Mouse (Mus musculus) forebrain, postnatal 0 days (tissue): ENCODE measurements around the gene Hsp90ab1. TPM values are rescaled to one million over a fixed set of nuclear protein-coding genes. Genes with fewer than 3 reads are reported as not detected.
A peak's percentile ranks its signal among the peaks of the same experiment; 100 is the strongest.

Experiments used
- ATAC-seq: fragments of 200-750 bp; cut with Nextera tagmentation; 2 replicates; pipeline ENCODE4 v1.8.0; 2017; ENCODE audit warnings: mild to moderate bottlenecking, moderate library complexity
- DNase-seq: peaks from one replicate; pipeline ENCODE4 v3.0.0-alpha.2; 2015
- H3K27ac ChIP-seq: fragments of 300-500 bp; sonication (generic); 2 replicates; pipeline ENCODE4 v1.5.1; 2014; ENCODE audit warnings: low read depth, mild to moderate bottlenecking, antibody characterized with exemption, low read length, moderate library complexity, mixed read lengths
- H3K27me3 ChIP-seq: fragments of 300-500 bp; sonication (generic); 2 replicates; pipeline ENCODE4 v1.6.1; 2014; ENCODE audit warnings: mild to moderate bottlenecking, low read length, mixed read lengths; ENCODE audit not compliant: insufficient read depth
- H3K36me3 ChIP-seq: fragments of 300-500 bp; sonication (generic); 2 replicates; pipeline ENCODE4 v1.6.1; 2014; ENCODE audit warnings: mild to moderate bottlenecking, moderate library complexity; ENCODE audit not compliant: insufficient read depth
- H3K4me1 ChIP-seq: fragments of 300-500 bp; sonication (generic); 2 replicates; pipeline ENCODE4 v1.6.1; 2014; ENCODE audit warnings: antibody characterized with exemption; ENCODE audit not compliant: insufficient read depth
- H3K4me2 ChIP-seq: fragments of 300-500 bp; sonication (generic); 2 replicates; pipeline ENCODE4 v1.6.1; 2014; ENCODE audit warnings: low read depth, mild to moderate bottlenecking, moderate library complexity
- H3K4me3 ChIP-seq: fragments of 300-500 bp; sonication (generic); 2 replicates; pipeline ENCODE4 v1.5.1; 2014; ENCODE audit warnings: low read depth, low read length, mixed read lengths
- H3K9ac ChIP-seq: fragments of 300-500 bp; sonication (generic); 2 replicates; pipeline ENCODE4 v1.6.1; 2014; ENCODE audit warnings: mild to moderate bottlenecking
- H3K9me3 ChIP-seq: fragments of 300-500 bp; sonication (generic); 2 replicates; pipeline ENCODE4 v1.6.1; 2016; ENCODE audit warnings: low read length
- CTCF ChIP-seq: sonication (generic); IDR thresholded peaks from 2 replicates; pipeline ENCODE4 v1.5.1; 2016; ENCODE audit warnings: antibody characterized with exemption, control low read depth, low read depth
- WGBS: fragments of 180-500 bp; shearing (Covaris S2); extraction: QIAGEN DNeasy Blood & Tissue Kit; methylation state at CpG from one replicate; pipeline ENCODE4 v1.1.7; 2014; 5-methylcytosine and 5-hydroxymethylcytosine counted together
- polyA plus RNA-seq: library from polyadenylated mRNA; unstranded; fragments of >200 nt; fragmentation: Nextera tagmentation; extraction: Ambion mirVana; gene quantifications from 2 replicates; pipeline ENCODE4 v1.2.1, GENCODE M21; 2015
- total RNA-seq: library from RNA; depleted of rRNA; stranded (reverse); fragments of >200 nt; gene quantifications from 2 replicates; pipeline ENCODE4 v1.2.3, GENCODE M21; 2014

The Hsp90ab1 gene
- total and polyA plus RNA-seq, 2 experiments from 2014 or later: 1,351 to 1,497 TPM

DNA sequence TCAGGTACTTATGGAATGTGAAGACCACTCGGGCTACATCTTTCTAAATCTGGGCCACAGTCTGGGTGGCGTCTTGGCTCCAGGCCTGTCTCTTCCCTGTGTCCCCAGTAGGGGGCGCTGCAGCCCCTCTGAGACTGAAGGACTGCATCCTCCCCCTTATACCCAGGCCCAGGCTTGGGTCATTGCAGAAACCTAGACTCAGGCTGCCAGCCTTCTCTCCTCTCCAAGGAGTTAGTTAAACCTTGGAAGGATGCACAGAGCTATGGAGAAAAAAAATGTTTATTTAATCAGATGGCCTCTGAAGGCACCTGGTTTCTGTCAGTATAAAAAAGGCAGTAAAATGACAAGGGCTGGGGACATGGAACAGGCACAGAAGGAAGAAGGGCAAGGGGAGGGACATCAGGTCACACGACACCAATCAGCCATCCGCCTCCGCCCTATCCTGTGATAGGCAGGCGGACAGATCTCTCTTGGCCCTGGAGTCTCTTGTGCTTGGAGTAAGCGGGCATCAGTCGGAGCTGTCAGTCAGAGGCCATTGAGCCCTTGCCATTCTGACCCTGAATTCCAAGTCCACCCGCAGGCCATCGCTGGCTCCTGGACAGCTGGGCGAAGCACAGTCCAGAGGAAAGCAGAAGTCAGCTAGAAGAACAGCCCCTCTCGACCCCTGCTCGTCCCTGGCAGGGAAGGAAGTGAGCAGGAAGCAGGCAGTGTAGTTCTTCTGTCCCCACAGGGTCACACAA lies 12.0 kb upstream of the Hsp90ab1 start:
- Histone ChIP-seq H3K4me3 (no peak overlapping the region), H3K4me1 (no peaks in the 10 kb centered on the region), H3K9ac (peak overlapping the region; percentile 14; the same call in 1 of the 2 replicates), H3K27ac (peak overlapping the region; percentile 71), H3K9me3 (no peaks in the 10 kb centered on the region), H3K4me2 (no peak overlapping the region), H3K36me3 (peaks cover 19% of the 10 kb centered on the region), H3K27me3 (no peaks in the 10 kb centered on the region)
- peak; percentile 84 for DNase-seq
- WGBS: 33% methylated on average over 14 of the region's 14 CpGs
- peak; percentile 76 for ATAC-seq
- TF ChIP-seq CTCF: peak; percentile 86

DNA sequence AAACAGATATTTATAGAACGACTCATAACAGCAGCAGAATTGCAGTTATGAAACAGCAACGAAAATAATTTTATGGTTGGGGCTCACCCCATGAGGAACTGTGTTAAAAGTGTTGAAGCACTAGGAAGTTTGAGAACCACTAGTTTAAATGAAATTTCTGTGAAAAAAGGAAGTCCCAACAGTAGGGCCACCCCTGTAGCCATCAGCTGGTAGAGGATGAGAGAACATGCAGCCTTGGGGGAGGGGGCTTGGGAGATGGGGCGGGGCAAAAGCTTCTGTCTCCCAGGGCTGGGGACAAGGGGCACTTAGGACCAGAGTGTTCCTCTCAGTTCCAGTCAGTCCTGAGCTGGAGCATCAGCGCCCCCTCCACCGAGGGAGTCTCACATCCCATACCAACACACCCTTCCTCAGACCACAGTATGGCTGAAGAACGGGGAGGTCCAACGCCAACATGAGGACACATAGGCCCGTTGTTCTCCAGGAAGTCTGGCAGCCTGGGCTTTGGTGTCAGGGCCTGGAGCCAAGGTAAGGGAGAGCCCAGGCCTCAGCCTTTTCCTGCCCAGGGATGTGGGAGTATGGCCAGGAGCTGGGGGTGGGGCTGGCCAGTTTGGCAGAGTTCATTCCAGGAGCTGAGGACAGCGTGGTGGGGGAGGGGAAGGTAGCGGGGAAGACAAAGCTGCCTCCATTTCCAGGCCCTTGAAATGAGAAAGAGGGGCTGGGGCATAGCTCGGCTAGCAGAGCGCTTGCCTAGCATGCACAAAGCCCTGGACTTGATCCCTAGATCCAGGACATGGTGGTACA lies 11.2 kb upstream of the Hsp90ab1 start:
- Histone ChIP-seq H3K4me2 (no peak overlapping the region), H3K9ac (peak overlapping the region; percentile 14; the same call in 1 of the 2 replicates), H3K27me3 (no peaks in the 10 kb centered on the region), H3K4me1 (no peaks in the 10 kb centered on the region), H3K36me3 (peaks cover 13% of the 10 kb centered on the region; the same call in 1 of the 2 replicates), H3K4me3 (no peak overlapping the region), H3K9me3 (no peaks in the 10 kb centered on the region), H3K27ac (peak overlapping the region; percentile 71)
- WGBS: 31% methylated on average over 12 of the region's 12 CpGs
- TF ChIP-seq CTCF: no peak
- peak; percentile 74 for ATAC-seq
- peak; percentile 74 for DNase-seq

DNA sequence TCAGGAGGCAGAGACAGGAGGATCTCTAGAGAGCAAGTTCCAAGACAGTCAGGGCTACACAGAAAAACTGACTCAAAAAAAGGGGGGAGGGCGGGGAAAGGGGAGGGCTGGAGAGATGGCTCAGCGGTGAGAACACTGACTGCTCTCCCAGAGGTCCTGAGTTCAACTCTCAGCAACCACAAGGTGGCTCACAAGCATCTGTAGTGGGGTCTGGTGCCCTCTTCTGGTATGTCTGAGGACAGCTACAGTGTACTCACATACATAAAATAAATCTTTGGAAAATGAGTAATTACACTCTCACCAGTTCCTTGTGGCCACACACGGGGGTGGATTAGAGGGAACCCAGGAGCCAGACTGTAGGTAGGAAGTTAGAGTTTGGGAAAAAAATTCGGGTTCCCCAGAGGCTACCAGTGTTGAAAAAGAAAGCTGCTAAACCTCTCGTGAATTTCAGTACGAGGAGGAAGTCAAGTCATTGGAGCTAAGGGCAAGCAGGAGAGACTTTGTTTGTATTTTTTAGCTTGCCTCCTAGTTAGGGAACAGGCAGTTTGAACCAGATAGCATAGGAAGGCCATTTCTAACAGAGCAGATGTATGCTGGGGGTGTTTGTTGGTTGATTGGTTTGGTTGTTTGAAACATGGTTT lies 9.8 kb upstream of the Hsp90ab1 start:
- 79% methylated on average over 6 of the region's 6 CpGs for WGBS
- DNase-seq: no peak
- H3K4me2 ChIP-seq: no peak overlapping the region
- no peaks in the 10 kb centered on the region for H3K4me1 ChIP-seq
- H3K9me3 ChIP-seq: no peaks in the 10 kb centered on the region
- no peak overlapping the region for H3K4me3 ChIP-seq
- H3K27ac ChIP-seq: no peak overlapping the region
- ATAC-seq: no peak
- H3K27me3 ChIP-seq: no peaks in the 10 kb centered on the region
- TF ChIP-seq CTCF: peak; percentile 73
- no peak overlapping the region for H3K9ac ChIP-seq
- H3K36me3 ChIP-seq: peaks cover 9% of the 10 kb centered on the region; the same call in 1 of the 2 replicates

DNA sequence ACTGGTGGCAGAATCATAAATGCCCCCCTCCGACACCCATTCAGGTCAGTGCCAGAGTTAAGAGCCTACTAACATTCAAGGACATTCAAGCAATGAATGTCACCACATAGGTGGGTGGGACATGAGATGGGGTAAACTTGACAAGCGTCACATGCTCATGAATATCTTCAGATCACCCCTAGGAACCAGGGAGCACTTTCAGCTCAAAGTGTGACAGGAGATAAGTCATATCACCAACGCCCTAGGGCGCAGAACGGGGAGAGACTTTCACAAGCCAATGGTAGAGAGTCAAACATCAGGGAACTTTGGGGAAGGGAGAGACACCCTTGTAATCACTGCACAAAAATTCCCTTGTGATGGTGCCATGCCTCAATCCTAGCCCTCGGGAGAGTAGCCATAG lies 9.1 kb upstream of the Hsp90ab1 start:
- DNase-seq (no peak), ATAC-seq (no peak)
- no peak for TF ChIP-seq CTCF
- Histone ChIP-seq H3K9me3 (no peaks in the 10 kb centered on the region), H3K4me2 (no peak overlapping the region), H3K9ac (no peak overlapping the region), H3K27ac (no peak overlapping the region), H3K4me3 (no peak overlapping the region), H3K36me3 (peaks cover 9% of the 10 kb centered on the region; the same call in 1 of the 2 replicates), H3K27me3 (no peaks in the 10 kb centered on the region), H3K4me1 (no peaks in the 10 kb centered on the region)
- WGBS: 97% methylated on average over 6 of the region's 6 CpGs

DNA sequence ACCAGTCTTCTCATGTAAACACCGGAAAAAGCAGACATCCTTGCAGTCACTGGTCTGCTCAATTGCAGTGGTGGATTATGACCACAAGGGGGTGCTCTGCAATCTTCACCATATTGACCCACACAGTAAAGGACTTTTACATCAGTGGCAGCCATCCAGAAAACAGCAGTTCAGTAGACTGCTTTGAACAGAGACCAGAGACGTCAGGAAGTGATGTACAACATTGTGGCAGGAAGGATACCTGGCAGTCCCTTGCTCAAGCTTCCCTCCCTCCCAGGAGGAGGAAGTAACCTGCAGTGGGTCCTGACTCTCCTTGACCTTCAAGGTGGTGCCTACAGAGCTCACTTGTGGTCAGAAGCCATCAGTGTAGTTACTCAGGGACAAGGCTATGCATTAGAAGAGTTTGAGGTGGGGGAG lies 8.5 kb upstream of the Hsp90ab1 start:
- Histone ChIP-seq H3K27me3 (no peaks in the 10 kb centered on the region), H3K9ac (no peak overlapping the region), H3K36me3 (0 out of 2 replicates have a peak, but pooled peaks cover 5% of the 10 kb centered on the region), H3K9me3 (no peaks in the 10 kb centered on the region), H3K27ac (no peak overlapping the region), H3K4me3 (no peak overlapping the region), H3K4me1 (no peaks in the 10 kb centered on the region), H3K4me2 (no peak overlapping the region)
- peak; percentile 85 for TF ChIP-seq CTCF
- WGBS: 10% methylated on average over 2 of the region's 2 CpGs
- DNase-seq (peak; percentile 81), ATAC-seq (no peak)

DNA sequence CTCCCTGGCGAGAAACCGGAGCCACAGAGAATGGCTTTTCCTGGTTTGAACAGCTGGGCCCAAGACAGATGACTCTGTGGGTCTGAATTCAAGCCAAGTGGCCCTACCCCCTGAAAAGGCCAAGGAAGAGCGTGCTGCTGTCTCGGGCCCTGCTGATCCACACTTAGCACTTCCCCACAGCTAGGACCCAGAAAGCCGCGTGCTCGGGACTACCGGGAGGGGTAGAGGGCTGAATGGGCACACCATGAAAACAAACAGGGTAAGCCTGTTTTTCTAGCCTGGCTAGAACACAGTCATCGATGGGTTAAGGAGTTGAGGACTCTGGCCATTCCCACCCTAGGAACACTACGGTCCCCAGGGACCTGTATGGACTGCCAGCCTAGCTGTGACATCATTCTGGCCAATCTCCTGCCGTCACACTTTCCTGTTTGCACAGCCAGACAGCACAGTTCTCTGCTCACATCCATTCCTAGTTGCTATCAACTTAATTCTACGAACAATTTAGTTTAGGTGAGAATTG lies 7.9 kb upstream of the Hsp90ab1 start:
- 0 out of 2 replicates have a peak, but pooled peaks cover 5% of the 10 kb centered on the region for H3K36me3 ChIP-seq
- H3K9ac ChIP-seq: no peak overlapping the region; the same call in 1 of the 2 replicates
- H3K27me3 ChIP-seq: no peaks in the 10 kb centered on the region
- 46% methylated on average over 12 of the region's 12 CpGs for WGBS
- H3K9me3 ChIP-seq: no peaks in the 10 kb centered on the region
- DNase-seq (no peak), ATAC-seq (no peak)
- H3K4me2 ChIP-seq: no peak overlapping the region
- H3K4me1 ChIP-seq: no peaks in the 10 kb centered on the region
- no peak for TF ChIP-seq CTCF
- H3K4me3 ChIP-seq: no peak overlapping the region
- no peak overlapping the region for H3K27ac ChIP-seq
